Mouse (Mus musculus) C2C12 (cell line): ENCODE measurements around the gene Rapgef1. TPM values are rescaled to one million over a fixed set of nuclear protein-coding genes. Genes with fewer than 3 reads are reported as not detected.
"Not testable (repeated sequence)": the region's sequence is repeated elsewhere in the genome, so short reads cannot be mapped to it uniquely, and the experiment has no call there.

Experiments used
- H3K27me3 ChIP-seq: one replicate; pipeline ENCODE4 v1.6.1; 2011; ENCODE audit not compliant: control insufficient read depth, insufficient read depth, insufficient read length
- H3K36me3 ChIP-seq: one replicate; pipeline ENCODE4 v1.6.1; 2011; ENCODE audit not compliant: control insufficient read depth, insufficient read depth
- H3K4me3 ChIP-seq: one replicate; pipeline ENCODE4 v1.5.1; 2011; ENCODE audit warnings: mild to moderate bottlenecking, control low read depth; ENCODE audit not compliant: poor library complexity, insufficient read depth, severe bottlenecking
- H3K79me2 ChIP-seq: one replicate; pipeline ENCODE4 v1.6.1; 2011; ENCODE audit not compliant: control insufficient read depth, insufficient read depth
- H3K79me3 ChIP-seq: one replicate; pipeline ENCODE4 v1.6.1; 2011; ENCODE audit warnings: low read depth, control low read depth
- H3ac ChIP-seq: one replicate; pipeline ENCODE3; 2011; ENCODE audit warnings: low read depth; ENCODE audit not compliant: control insufficient read depth, insufficient read length
- CEBPB ChIP-seq: IDR thresholded peaks from one replicate; pipeline ENCODE4 v1.6.1; 2011; ENCODE audit warnings: low read depth, mild to moderate bottlenecking, control low read depth, moderate library complexity
- CTCF ChIP-seq: IDR thresholded peaks from one replicate; pipeline ENCODE4 v1.5.1; 2011; ENCODE audit not compliant: control insufficient read depth, insufficient read depth, insufficient read length
- FOSL1 ChIP-seq: IDR thresholded peaks from one replicate; pipeline ENCODE4 v1.8.0; 2011; ENCODE audit warnings: mild to moderate bottlenecking, low read length; ENCODE audit not compliant: poor library complexity, insufficient read depth, severe bottlenecking
- MAX ChIP-seq: IDR thresholded peaks from one replicate; pipeline ENCODE4 v1.6.1; 2011; ENCODE audit warnings: mild to moderate bottlenecking, control low read depth
- MYOD1 ChIP-seq: IDR thresholded peaks from one replicate; pipeline ENCODE4 v1.6.1; 2011; ENCODE audit warnings: low read depth; ENCODE audit not compliant: control insufficient read depth, insufficient read length
- MYOG ChIP-seq: IDR thresholded peaks from one replicate; pipeline ENCODE4 v1.6.1; 2011; ENCODE audit not compliant: control insufficient read depth, insufficient read length; ENCODE audit errors: extremely low read depth
- USF1 ChIP-seq: IDR thresholded peaks from one replicate; pipeline ENCODE4 v1.6.1; 2011; ENCODE audit warnings: low read depth, mild to moderate bottlenecking, control low read depth, moderate library complexity
- polyA plus RNA-seq: library from polyadenylated mRNA; unstranded; fragments of >200 nt; fragmentation: generic; extraction: Trizol; gene quantifications from one replicate; pipeline ENCODE4 v1.2.1, GENCODE M21; 2012; ENCODE audit warnings: missing spikeins

The Rapgef1 gene
- polyA plus RNA-seq, 1 experiment = 48.9 TPM

- H3ac ChIP-seq = no peak overlapping the region
- H3K79me3 ChIP-seq = no peaks in the 10 kb centered on the region
- H3K79me2 ChIP-seq = no peaks in the 10 kb centered on the region
- H3K4me3 ChIP-seq = no peak overlapping the region
- H3K27me3 ChIP-seq = peaks cover 14% of the 10 kb centered on the region
- TF ChIP-seq CTCF (no peak), FOSL1 (no peak), USF1 (no peak), MYOD1 (no peak), CEBPB (no peak), MAX (no peak), MYOG (no peak)
- peaks cover 3% of the 10 kb centered on the region for H3K36me3 ChIP-seq
Observed at GRCm38 (mm10) chr2:29767976-29768709, 148.6 kb downstream of the Rapgef1 start.

GRCm38 (mm10) chr2:29768901-29769300 lies 149.4 kb downstream of the Rapgef1 start:
- TF ChIP-seq USF1 (no peak), MYOD1 (no peak), CEBPB (no peak), FOSL1 (no peak), MAX (no peak), MYOG (no peak), CTCF (no peak)
- no peaks in the 10 kb centered on the region for H3K79me3 ChIP-seq
- no peak overlapping the region for H3K4me3 ChIP-seq
- no peaks in the 10 kb centered on the region for H3K79me2 ChIP-seq
- H3K27me3 ChIP-seq = peaks cover 11% of the 10 kb centered on the region
- no peak overlapping the region for H3ac ChIP-seq
- peaks cover 8% of the 10 kb centered on the region for H3K36me3 ChIP-seq

GRCm38 (mm10) chr2:29770162-29770561 lies 150.6 kb downstream of the Rapgef1 start:
- Histone ChIP-seq H3K4me3 (no peak overlapping the region), H3K27me3 (peaks cover 11% of the 10 kb centered on the region), H3K36me3 (peaks cover 8% of the 10 kb centered on the region), H3ac (no peak overlapping the region), H3K79me2 (no peaks in the 10 kb centered on the region), H3K79me3 (no peaks in the 10 kb centered on the region)
- TF ChIP-seq CEBPB = no peak
- TF ChIP-seq MAX = no peak
- no peak for TF ChIP-seq CTCF
- no peak for TF ChIP-seq FOSL1
- TF ChIP-seq USF1 = no peak
- no peak for TF ChIP-seq MYOG
- no peak for TF ChIP-seq MYOD1

- no peaks in the 10 kb centered on the region for H3K79me3 ChIP-seq
Observed at GRCm38 (mm10) chr2:29771611-29772461, 152.3 kb downstream of the Rapgef1 start.

GRCm38 (mm10) chr2:29773323-29773722 lies 153.8 kb downstream of the Rapgef1 start:
- peaks cover 28% of the 10 kb centered on the region for H3K36me3 ChIP-seq
- H3K79me3 ChIP-seq = no peaks in the 10 kb centered on the region
- no peaks in the 10 kb centered on the region for H3K79me2 ChIP-seq
- H3ac ChIP-seq = no peak overlapping the region
- no peak overlapping the region for H3K4me3 ChIP-seq
- no peaks in the 10 kb centered on the region for H3K27me3 ChIP-seq
- no peak for TF ChIP-seq MYOG
- TF ChIP-seq FOSL1 = no peak
- no peak for TF ChIP-seq USF1
- no peak for TF ChIP-seq CEBPB
- no peak for TF ChIP-seq MAX
- TF ChIP-seq CTCF = no peak
- no peak for TF ChIP-seq MYOD1

More at GRCm38 (mm10) chr2:29771611-29772461, 152.3 kb downstream of the Rapgef1 start:
- TF ChIP-seq MYOD1 (no peak), FOSL1 (peak; percentile 12), CEBPB (peak; percentile 96), MYOG (no peak), USF1 (no peak), MAX (no peak), CTCF (no peak)
- peaks cover 13% of the 10 kb centered on the region for H3K36me3 ChIP-seq
- no peak overlapping the region for H3K4me3 ChIP-seq
- H3K27me3 ChIP-seq = peaks cover 2% of the 10 kb centered on the region
- H3K79me2 ChIP-seq = no peaks in the 10 kb centered on the region
- H3ac ChIP-seq = no peak overlapping the region

GRCm38 (mm10) chr2:29781256-29781655 lies 161.7 kb downstream of the Rapgef1 start:
- H3ac ChIP-seq, H3K4me3 ChIP-seq, H3K27me3 ChIP-seq: not testable (repeated sequence)
- Histone ChIP-seq H3K79me3 (peaks cover 12% of the 10 kb centered on the region), H3K36me3 (peaks cover 92% of the 10 kb centered on the region), H3K79me2 (peaks cover 15% of the 10 kb centered on the region)
